Mouse (Mus musculus) bone marrow macrophage, adult 2 months (primary cell): ENCODE results near the gene Hpn.

Experiments used
- CTCF ChIP-seq: IDR thresholded peaks from 2 replicates; pipeline ENCODE4 v1.5.1; 2012; ENCODE audit warnings: low read depth, mild to moderate bottlenecking, low read length, moderate library complexity
- POLR2A ChIP-seq: IDR thresholded peaks from 2 replicates; pipeline ENCODE4 v1.6.1; 2012; ENCODE audit warnings: mild to moderate bottlenecking, low read depth, low read length, borderline replicate concordance

DNA sequence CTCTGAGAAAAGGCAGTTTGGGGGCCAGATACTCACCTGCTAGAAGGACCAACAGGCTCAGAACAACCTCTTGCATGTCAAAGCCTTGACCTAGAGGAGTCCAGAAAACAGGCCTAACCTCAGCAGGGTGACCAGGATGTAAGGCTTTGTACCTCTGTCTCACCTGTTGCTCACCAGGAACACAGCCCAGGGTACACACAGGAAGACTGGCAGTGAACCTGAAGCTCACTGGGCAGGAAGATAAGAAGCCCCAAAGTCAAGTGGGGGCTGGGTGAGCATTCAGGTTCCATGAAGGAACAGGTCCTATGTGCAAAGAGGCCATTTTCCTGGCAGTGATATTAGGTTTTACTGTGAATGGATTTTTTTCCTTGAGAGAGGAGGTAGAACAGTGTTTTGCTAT is 41.5 kb downstream of the Hpn start:
- TF ChIP-seq CTCF (no peak), POLR2A (no peak)
